Mouse (Mus musculus) layer of hippocampus, postnatal 25 days (tissue): ENCODE results near the gene Zfp617. TPM values are rescaled to one million over a fixed set of nuclear protein-coding genes. Genes with fewer than 3 reads are reported as not detected.
"Not testable (repeated sequence)": the region's sequence is repeated elsewhere in the genome, so short reads cannot be mapped to it uniquely, and the experiment has no call there.

Source experiments
- DNase-seq, 2 experiments: peaks; one replicate each; pipeline ENCODE4 v3.0.0; 2022; ENCODE audit warnings: mixed read lengths in 2 of 2, low spot score in 1 of 2; ENCODE audit errors: extremely low spot score in 1 of 2
- total RNA-seq, 2 experiments: library from RNA; stranded (reverse); gene quantifications; 2 replicates each; pipeline ENCODE4 v1.2.3; 2021

Gene Zfp617
- total RNA-seq, result 10 to 100 TPM; 25.6 to 30.8 TPM

DNA sequence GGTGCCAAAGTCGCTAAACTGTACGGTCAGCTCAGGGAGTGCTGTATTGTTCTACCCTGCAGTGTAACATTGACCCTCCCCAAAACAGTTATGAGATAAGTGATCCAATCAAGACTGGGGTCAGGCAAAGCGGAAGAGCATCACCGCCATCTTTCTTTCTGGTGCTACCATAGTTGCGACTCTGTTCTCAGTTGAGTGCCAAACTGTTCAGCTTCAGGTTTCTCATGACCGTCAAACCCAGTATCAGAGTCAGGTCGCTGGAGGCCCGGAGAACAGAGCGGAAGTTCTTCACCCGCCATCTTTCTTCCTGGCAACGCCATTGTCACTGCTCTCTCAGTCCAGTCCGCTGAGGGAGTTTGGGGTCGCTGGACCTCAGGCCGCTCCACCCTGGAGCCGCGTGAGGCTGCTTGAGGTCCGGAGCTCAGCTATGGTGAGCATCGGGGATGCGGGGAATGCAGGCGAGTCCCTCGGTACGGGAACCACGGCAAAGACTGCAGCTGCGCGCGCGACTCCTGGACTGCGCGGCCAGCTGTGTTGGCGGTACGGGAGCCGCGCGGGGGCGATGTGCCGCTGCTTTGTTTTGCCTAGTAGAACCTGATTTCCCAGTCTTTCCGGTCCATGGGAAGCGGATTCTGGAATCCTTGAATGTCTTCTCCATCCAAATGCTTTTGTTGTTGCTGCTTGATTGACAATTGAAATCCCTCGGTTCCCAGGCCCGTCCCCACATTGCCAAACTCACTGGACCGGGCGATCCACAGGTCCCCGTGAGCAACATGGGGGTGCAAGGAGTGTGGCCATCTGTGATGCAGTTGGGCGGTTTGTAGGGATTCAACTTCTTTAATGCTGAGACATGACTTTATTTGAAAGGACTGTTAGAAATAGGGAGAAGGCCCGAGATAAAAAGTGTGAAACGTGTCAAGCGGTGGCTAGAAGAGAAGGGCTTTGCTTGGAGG is at the start of gene Zfp617, which contains the start of gene Zfp882:
Zfp617 (plus strand) TSS at position 327 of the 953 bp plus-strand sequence.
Zfp882 (plus strand) TSS at position 300 of the 953 bp plus-strand sequence.
- DNase-seq, result peak; percentile 72 to 89

DNA sequence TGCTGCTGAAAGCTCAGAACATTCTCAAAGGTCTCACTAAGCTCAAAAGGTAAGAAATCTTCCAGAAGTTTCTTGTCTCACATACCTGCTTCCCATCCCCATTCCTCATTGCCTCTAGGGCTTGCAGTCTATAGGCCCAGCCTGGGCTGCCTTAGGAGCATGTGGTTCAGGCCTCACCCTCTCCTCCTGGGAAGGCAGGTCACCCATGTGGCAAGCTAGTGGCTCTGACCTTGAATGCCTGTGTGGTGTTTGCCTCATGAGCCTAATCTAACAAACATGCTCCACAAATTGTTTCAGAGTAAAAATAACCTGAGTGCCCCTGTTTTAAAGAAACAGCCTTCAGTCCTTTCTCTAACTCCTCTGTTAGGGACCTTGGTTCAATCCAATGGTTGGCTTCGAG is 46.9 kb upstream of the Zfp617 start:
- not testable (repeated sequence) for DNase-seq

DNA sequence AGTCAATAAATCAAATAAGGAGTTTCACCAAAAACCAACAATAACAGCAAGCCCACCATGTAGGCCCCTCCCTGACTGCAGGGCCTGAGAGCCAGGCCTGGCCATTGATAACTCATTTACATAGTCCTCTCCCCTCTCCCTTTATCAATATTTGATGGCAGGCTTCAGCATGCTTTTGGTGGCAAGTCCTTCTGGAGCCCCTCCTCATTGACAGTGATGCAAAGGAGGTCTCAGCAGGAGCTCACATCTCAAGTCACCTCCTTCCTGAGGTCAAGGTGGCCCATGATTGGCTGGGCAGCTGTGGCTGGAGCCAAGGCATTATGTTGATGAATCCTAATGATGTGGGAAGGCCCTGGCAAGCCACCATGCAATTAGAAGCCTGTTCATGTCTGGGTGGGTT is 46.4 kb upstream of the Zfp617 start:
- not testable (repeated sequence) for DNase-seq

DNA sequence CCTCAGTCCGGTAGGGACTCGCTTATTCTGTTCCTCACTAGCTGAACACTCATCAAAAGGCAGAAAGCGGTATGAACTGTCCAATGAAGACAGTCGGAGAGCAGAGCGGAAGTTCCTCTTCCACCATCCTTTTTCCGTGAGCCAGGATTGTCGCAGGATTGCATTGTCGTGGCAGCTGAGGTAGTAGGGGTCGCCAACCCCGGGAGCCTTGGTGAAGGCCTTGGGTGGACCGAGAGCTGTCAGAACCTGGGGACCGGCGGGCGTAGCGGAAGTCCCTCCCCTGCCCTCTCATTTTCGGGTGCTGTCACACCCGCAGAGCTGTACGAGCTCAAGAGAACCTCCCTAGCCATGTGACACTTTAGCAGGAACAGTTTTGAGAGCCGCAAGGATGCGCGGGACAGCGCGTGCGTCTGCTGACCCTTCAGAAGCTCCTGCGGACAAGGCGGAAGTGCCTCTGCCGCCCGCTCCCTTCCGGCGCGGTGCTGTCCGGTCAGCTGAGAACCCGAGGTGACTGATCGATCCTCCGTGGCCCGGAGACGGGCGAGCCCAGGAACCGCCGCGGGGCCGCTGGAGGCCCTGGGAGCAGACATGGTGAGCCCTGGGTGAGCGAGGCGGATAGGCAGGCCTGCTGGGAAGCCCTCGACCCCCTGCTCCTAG is 26.7 kb upstream of the Zfp617 start, which contains the start of gene Zfp709:
Zfp709 (plus strand) TSS at position 402 of the 657 bp plus-strand sequence.
- DNase-seq, result peak; percentile 35 to 56

DNA sequence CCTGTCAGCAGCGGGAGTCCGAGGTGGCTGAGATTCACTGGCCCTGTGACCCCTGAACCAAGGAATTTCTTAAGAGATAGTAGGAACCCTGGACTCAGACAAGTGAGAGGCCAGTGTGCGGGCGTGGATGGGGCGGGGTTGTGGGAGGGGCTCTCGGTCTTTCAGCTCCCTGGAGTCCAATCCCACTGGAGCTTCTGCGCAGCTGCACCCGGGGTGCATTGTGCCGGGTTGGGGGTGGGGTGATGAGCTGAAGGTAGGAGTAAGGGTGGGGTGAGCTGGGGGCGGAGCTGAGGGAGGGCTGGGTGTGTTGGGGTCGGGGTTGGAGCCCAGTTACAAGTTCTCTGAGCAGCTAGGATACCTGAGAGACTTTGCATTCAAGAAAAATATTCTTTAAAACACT is 7.8 kb upstream of the Zfp617 start:
- DNase-seq, result not testable (repeated sequence)

DNA sequence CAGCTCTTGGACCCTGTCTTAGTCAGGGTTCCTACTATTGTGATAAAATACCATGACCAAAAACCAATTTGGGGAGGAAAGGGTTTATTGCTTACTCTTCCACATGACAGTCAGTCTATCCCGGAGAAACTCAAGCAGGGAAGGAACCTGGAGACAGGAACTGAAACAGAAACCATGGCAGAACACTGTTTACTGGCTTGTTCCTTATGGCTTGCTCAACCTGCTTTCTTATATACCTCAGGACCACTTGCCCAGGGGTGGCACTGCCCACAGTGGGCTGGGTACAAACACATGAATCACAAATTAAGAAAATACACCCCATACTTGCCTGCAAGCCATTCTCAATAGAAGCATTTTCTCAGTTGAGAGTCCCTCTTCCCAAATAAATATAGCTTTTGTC is 5.4 kb upstream of the Zfp617 start:
- not testable (repeated sequence) for DNase-seq

DNA sequence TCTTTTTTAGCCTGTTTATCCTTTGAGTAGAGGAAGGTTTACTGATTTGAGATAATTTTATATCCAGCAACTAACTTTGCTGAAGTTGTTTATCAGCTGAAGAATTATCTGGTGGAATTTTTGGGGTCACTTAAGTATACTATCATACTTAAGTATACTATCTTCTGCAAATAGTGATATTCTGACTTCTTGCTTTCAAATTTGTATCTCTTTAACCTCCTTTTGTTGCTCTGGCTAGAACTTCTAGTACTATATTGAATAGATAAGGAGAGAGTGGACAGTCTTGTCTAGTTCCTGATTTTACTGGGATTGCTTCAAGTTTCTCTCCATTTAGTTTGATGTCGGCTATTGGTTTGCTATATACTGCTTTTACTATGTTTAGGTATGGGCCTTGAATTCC is 1.6 kb upstream of the Zfp617 start:
- no peak for DNase-seq

DNA sequence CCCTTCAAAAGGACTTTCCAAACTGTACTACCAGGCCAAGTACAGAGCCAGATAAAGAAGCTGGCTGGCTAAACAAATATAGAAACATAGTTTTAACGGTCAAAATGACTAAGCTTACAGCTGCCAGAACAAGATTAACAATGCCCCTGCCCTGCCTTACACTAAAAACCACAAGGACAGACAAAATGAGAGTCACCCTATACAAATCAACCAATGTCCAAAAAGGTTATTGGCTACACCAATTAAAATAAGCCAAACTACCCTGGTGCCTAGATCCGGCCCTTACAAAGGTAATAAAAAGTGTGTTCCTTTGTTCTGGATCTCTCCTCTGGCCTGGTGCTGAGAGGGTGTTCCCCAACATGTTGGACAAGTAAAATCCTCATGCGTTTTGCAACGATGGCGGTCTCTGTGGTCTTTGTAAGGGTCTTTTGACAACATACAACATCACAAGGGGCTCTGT is 607 bp upstream of the Zfp617 start:
- no peak for DNase-seq

DNA sequence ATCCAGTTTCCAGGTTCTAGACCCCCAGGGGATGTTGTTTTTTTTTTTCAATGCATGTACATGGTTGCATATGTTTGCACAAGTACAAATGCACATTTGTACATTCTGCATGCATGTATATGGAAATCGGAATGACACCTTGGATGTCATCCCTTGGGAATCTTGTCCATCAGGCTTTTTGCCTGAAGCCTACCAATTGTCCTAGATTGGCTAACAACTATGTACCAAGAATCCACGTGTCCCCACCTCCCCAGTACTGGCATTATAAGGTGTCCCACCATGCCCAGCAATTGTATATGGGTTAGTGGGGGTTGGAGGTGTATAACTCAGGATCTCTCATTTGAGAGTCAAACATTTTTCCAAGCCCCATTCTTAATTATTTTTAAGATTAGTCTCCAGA is 3.9 kb downstream of the Zfp617 start:
- DNase-seq, result no peak

DNA sequence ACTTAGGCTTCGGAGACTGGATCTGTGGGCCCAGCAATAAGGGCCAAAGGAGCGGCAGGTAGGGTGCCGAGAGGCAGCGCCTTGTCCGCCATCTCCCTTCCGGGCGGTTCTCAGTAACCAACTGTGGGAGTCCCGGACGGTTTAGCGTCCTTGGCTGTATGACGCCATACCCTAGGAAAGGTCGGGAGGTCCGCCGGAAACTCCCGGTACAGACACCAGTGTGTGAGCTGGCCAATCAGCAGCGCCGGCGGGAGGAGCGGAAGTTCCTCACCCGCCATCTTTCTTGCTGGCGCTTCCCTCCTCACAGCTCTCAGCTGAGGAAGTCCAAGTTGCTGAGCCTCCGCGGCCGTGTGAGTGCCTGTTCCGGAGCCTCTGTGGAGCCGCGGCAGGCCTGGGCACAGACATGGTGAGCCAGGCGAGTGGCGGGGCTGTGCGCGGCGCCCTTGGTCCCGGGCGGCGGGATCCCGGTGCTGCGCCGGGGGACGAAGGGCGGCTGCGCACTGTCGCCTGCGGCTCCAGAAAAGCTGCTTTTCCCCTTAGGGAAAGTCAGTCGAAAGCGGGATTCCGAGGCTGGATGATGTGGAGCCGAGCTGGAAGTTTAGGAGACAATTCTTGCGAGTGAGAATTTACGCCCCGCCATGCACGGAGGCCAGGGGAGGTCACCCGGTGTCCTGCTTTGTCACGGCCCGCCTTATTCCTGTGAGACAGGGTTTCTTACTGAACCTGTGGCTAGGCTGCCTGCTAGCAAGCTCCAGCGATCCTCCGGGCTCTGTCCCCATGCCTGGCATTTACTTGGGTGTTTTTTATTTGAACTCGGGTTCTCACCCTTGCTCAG is 14.3 kb downstream of the Zfp617 start:
- peak; percentile 82 to 86 for DNase-seq

DNA sequence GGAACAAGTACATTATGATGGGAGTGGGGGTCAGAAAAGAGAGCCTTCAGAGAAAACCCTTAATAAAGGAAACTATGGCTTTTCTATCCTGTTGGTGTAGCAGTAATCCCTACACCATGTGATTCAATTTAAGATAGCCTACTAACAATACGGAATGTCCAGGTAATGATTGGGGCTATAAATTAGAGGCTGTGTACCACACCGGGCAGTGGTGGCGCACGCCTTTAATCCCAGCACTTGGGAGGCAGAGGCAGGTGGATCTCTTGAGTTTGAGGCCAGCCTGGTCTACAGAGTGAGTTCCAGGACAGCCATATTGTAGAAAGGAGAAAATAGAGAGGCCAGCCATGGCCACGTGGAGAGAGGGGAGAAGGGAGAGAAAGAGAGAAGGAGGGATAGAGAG is 17.4 kb downstream of the Zfp617 start:
- DNase-seq, result no peak

DNA sequence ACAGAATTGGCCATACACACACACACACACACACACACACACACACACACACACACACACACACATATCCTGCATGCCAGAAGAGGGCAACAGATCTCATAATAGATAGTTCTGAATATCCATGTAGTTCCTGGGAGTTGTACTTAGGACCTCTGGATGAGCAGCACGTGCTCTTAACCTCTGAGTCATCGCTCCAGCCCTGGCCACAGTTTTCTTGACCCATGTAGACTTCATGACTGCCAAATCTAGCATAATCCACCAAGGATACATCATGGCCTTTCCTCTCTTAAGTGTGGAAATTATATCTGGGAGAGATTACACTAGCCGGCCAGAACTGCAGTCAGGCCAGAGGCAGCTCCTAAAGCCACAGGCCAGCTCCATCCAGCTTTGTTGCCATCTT is 18.1 kb downstream of the Zfp617 start:
- DNase-seq, result no peak

DNA sequence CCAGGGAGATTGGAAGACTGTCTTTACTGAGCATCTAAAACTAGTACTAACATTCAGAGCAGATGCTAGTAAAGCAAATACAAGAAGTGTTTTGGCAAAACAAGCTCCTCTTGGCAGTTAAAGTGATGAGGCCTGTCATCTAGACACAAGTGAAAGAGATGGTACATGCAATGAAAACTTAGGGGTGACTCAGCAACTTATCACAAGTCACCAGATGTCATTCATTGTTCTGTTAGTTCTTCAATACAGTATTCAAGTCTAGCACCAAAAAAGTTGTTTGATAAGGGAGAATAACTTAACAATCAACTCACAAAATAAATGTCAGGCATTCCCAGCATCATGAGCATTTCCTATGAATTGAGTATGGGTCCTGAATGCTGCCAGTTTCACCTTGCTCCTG is 19.3 kb downstream of the Zfp617 start:
- DNase-seq, result no peak

DNA sequence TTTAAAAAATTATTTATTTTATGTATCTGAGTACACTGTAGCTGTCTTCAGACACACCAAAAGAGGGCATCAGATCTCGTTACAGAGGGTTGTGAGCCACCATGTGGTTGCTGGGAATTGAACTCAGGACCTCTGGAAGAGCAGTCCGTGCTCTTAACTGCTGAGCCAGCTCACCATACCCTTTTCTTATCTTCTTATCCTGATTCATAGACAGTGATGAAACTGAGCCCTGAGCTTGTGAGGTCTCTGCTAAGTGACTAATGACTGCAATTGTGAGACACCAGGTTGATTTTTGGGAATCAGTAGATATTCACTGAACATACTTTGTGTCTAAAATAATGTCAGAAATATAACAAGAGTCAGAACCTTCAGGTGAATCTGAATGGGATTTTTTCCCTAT is 29.6 kb downstream of the Zfp617 start:
- not testable (repeated sequence) for DNase-seq

DNA sequence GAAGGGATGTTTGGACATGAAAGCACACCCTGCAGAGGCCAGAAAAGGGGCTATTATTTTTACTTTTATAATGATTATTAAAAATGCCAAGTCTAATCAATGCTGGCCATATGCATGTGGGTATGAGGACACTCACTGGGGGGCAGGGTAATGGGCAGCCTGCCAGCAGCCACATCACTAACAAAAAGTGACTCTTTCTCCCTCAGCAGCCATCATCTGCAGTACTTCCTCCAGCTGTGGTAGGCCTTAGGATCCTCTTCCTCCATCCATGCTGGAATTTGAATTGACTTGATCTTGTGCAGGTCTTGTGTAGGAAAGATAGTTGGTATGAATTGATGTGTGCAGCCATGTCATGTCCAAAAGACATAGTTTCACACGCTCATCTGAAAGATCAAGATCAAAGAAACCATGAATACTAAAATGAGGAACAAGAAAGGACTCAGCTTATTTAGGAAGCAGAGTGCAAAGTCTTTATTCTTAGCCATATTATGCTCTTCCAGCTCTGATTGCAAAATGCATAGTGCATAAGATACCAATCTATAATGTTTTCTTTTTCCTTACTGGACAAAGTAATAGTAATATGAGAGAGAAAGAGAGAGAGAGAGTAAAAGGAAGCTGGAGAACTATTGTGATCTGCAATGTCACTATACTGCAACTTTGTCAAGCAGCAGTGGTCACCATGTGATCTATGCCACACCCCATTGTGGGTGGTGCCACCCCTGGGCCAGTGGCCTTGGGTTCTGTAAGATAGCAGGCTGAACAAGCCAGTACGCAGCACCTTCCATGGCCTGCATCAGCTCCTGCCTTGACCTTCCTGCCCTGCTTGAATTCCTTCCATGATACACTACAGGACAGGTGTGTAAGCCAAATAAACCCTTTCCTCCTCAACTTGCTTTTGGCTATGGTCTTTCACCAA is 32.1 kb downstream of the Zfp617 start:
- no peak for DNase-seq

DNA sequence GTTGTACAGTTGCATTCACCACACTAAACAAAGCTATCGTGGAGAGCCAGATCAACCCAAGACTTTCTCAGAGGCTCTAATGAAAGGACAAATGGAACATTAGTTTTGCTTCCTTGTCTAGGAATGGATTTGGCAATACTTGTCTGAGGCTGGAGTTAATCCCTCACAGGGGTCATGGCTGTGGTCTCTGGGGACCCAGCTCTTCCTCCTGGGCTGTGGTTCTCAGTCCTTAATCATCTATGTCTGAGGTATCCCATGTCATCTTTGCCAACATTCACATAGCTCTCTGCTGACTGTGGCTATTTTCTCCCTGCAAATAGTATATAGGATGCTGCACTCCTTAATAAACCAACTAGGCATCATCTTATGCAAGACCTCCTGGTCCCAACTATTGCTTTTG is 33.3 kb downstream of the Zfp617 start:
- DNase-seq, result no peak

DNA sequence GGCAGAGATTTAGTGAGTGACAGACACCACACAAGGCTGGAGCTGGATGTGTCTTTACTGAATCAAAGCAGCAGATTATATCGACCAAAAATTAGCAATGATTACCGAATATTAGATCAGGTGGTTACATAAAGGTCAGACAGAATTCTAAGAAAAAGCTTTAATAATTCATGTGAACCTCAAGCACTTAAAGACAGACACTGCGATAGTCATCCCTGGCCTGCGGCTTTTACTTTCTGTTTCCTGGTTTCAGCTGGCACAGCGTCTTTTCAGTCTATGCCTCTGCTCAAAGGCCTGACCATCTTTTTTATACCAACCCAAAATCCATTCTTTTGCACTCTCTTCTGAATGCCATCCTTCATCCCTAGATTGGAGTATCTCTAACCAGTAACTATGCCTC is 40.2 kb downstream of the Zfp617 start:
- DNase-seq, result no peak

DNA sequence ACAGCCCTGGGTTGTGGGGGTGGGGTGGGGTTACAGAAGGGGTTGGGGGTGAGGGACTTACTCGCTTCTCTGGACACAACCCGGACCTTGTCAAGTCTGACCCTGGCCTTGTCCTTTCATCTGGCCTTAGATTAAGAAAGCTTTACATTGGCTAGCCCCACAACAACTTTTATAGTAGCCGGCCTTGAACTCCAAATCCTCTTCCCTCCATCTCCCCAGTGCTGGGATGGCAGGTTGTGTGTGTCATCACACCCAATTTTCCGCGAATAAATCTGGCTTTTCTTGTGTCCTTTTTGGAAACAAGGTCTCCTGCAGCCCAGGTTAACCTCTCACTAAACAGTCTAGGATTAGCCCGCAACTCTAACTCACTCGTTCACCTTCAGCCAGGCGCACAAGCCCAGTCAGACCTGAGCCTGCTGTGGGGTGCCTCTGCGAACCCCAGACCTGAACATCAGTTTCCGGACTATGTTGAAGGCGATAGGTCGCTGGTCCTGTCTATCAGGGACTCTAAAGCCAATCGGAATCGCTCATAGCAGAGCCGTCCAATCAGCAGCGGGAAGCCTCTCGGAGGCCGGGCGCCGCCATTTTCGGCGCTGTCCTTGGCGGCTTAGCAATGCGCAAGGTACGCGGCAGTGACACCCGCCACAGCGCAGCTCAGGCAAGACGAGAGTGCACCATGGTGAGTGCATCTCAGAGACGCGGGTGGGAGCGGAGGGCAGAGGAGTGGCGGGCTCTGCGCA is 42.2 kb downstream of the Zfp617 start, which contains the start of gene Zfp961:
Zfp961 (plus strand) TSS at position 557 of the 740 bp plus-strand sequence.
- DNase-seq, result peak; percentile 93 to 99
